Mouse (Mus musculus) spleen, postnatal 36 days (tissue): ENCODE data around the gene Brip1.

Experiments used
- DNase-seq, 2 experiments: peaks; one replicate each; pipeline ENCODE4 v3.0.0; 2022; ENCODE audit warnings: low spot score in 2 of 2, mixed read lengths in 1 of 2

Gene Brip1

GRCm38 (mm10) chr11:86026556-86027194 lies 174.3 kb downstream of the Brip1 start:
- DNase-seq: no peak

- no peak for DNase-seq
Observed at GRCm38 (mm10) chr11:86022439-86022838, 178.6 kb downstream of the Brip1 start.

GRCm38 (mm10) chr11:86020033-86020432 lies 181.0 kb downstream of the Brip1 start:
- no peak for DNase-seq

GRCm38 (mm10) chr11:86016242-86016641 lies 184.8 kb downstream of the Brip1 start:
- no peak for DNase-seq

GRCm38 (mm10) chr11:86013087-86013486 lies 187.9 kb downstream of the Brip1 start:
- no peak for DNase-seq

GRCm38 (mm10) chr11:86010458-86010857 lies 190.5 kb downstream of the Brip1 start:
- DNase-seq: no peak

- no peak for DNase-seq
Observed at GRCm38 (mm10) chr11:86008211-86008905, 192.6 kb downstream of the Brip1 start.
